Mouse (Mus musculus) limb, embryonic 14.5 days (tissue): ENCODE measurements around the gene Lmod2. TPM values are rescaled to one million over a fixed set of nuclear protein-coding genes. Genes with fewer than 3 reads are reported as not detected.

Experiments used
- ATAC-seq: fragments of 200-750 bp; cut with Nextera tagmentation; 2 replicates; pipeline ENCODE4 v1.8.0; 2017; ENCODE audit warnings: low read depth, moderate number of reproducible peaks, moderate TSS enrichment; ENCODE audit not compliant: low FRiP score
- DNase-seq: peaks from one replicate; pipeline ENCODE4 v3.0.0-alpha.2; 2015; ENCODE audit warnings: low spot score
- H3K27ac ChIP-seq: fragments of 300-500 bp; sonication (generic); replicated peaks from 2 replicates; pipeline ENCODE4 v1.5.1; 2014; ENCODE audit warnings: low read depth, mild to moderate bottlenecking, low read length, moderate library complexity, mixed read lengths
- H3K27me3 ChIP-seq: fragments of 300-500 bp; sonication (generic); 2 replicates; pipeline ENCODE4 v1.6.1; 2014; ENCODE audit warnings: low read length, mixed read lengths; ENCODE audit not compliant: control insufficient read depth, insufficient read depth
- H3K36me3 ChIP-seq: fragments of 300-500 bp; sonication (generic); 2 replicates; pipeline ENCODE4 v1.6.1; 2014; ENCODE audit warnings: mild to moderate bottlenecking, low read length, moderate library complexity, mixed read lengths; ENCODE audit not compliant: control insufficient read depth, insufficient read depth
- H3K4me1 ChIP-seq: fragments of 300-500 bp; sonication (generic); 2 replicates; pipeline ENCODE4 v1.6.1; 2014; ENCODE audit warnings: antibody characterized with exemption, low read length, mixed read lengths; ENCODE audit not compliant: control insufficient read depth, insufficient read depth
- H3K4me2 ChIP-seq: fragments of 300-500 bp; sonication (generic); replicated peaks from 2 replicates; pipeline ENCODE4 v1.6.1; 2014; ENCODE audit warnings: low read depth, mild to moderate bottlenecking, low read length, moderate library complexity; ENCODE audit not compliant: severe bottlenecking
- H3K4me3 ChIP-seq: fragments of 300-500 bp; sonication (generic); replicated peaks from 2 replicates; pipeline ENCODE4 v1.5.1; 2014; ENCODE audit warnings: low read length
- H3K9ac ChIP-seq: fragments of 300-500 bp; sonication (generic); 2 replicates; pipeline ENCODE4 v1.6.1; 2014; ENCODE audit warnings: mild to moderate bottlenecking, low read depth, low read length, moderate library complexity; ENCODE audit not compliant: severe bottlenecking
- H3K9me3 ChIP-seq: fragments of 300-500 bp; sonication (generic); 2 replicates; pipeline ENCODE4 v1.6.1; 2016; ENCODE audit warnings: low read length; ENCODE audit not compliant: control insufficient read depth
- POLR2A ChIP-seq: fragments of 200-500 bp; IDR thresholded peaks from 2 replicates; pipeline ENCODE4 v1.8.0; 2012; ENCODE audit warnings: inconsistent platforms, mild to moderate bottlenecking, moderate library complexity, borderline replicate concordance; ENCODE audit not compliant: insufficient read depth, insufficient read length; ENCODE audit errors: extremely low read depth
- WGBS: fragments of 180-500 bp; shearing (Covaris S2); extraction: QIAGEN DNeasy Blood & Tissue Kit; methylation state at CpG from one replicate; pipeline ENCODE4 v1.1.7; 2014; 5-methylcytosine and 5-hydroxymethylcytosine counted together
- polyA plus RNA-seq, 2 experiments: library from polyadenylated mRNA; depleted of rRNA in 1 of 2; stranded (reverse) in 1 of 2; unstranded in 1 of 2; fragments of >200 nt; fragmentation: Nextera tagmentation in 1 of 2; extraction: Ambion mirVana in 1 of 2; gene quantifications; 2 replicates each; pipeline versions ENCODE4 v1.2.1 to v1.2.3; 2012 to 2014

The Lmod2 gene
- polyA plus RNA-seq, 2 experiments: 3.1 to 4.1 TPM

DNA sequence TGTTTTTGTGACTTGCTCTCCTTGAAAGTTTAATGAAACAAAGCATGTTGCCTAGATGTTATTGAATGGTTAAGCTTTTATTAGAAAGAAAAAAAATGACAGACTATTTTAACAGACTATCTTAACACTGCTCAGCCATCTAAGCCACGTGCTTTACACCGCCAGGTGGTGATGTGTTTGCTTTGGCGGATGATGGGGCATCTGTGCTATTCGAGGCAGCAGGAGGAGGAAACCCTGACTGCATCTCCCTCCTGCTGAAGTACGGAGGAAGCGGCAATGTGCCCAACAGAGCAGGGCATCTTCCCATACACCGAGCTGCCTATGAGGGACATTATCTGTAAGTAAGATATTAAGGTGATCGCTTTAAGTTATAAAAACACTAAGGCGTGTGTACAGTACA, 33.5 kb upstream of the Lmod2 start:
- TF ChIP-seq POLR2A: no peak
- Histone ChIP-seq H3K27ac (no peak overlapping the region), H3K36me3 (no peaks in the 10 kb centered on the region), H3K27me3 (no peaks in the 10 kb centered on the region), H3K4me3 (no peak overlapping the region), H3K9ac (no peak overlapping the region), H3K9me3 (no peaks in the 10 kb centered on the region), H3K4me1 (no peaks in the 10 kb centered on the region), H3K4me2 (no peak overlapping the region)
- no peak for ATAC-seq
- DNase-seq: no peak
- WGBS: 73% methylated on average over 9 of the region's 9 CpGs

DNA sequence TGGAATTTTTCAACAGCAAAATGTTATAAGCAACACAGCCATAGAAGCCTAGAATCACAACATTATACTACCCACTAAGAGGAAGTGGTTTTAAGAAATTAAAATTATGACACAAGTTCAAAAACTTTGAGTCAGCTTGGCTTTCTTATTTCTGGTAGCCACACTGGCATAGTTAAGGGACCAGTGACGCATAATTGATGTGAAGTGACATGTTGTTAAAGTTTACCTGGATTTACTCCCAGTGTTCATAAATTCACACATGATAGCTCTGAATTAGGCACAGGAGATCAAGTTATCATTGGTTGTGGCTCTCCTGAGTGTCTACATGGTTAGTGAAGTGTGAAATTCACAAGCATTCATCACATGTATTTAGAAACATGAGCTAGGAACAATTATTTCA, 32.7 kb upstream of the Lmod2 start:
- WGBS: 77% methylated on average over 1 of the region's 1 CpGs
- Histone ChIP-seq H3K9ac (no peak overlapping the region), H3K36me3 (no peaks in the 10 kb centered on the region), H3K27ac (no peak overlapping the region), H3K4me1 (no peaks in the 10 kb centered on the region), H3K9me3 (no peaks in the 10 kb centered on the region), H3K4me3 (no peak overlapping the region), H3K4me2 (no peak overlapping the region), H3K27me3 (no peaks in the 10 kb centered on the region)
- ATAC-seq: no peak
- no peak for DNase-seq
- no peak for TF ChIP-seq POLR2A

DNA sequence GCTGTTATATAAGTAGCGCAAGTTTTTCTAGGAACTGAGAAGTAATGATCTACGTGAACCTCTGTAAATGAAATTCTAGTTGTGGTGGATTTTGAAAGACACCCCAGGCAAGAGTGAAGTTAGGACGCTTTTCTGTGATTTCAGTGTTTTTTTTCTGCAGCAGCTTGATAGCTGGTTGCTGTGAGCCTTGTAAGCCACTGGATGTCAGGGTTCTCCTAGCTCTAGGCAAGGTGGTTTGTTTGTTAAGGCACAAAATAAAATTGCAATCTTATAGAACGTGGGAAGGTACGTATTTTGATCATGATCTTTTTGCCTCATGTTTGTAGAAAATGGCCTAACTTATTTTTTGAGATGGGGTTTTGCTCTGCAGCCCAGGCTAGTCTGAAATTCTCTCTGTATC, 28.6 kb upstream of the Lmod2 start:
- no peak for TF ChIP-seq POLR2A
- no peak overlapping the region for H3K9ac ChIP-seq
- H3K4me3 ChIP-seq: no peak overlapping the region
- no peaks in the 10 kb centered on the region for H3K9me3 ChIP-seq
- H3K27me3 ChIP-seq: no peaks in the 10 kb centered on the region
- H3K4me2 ChIP-seq: no peak overlapping the region
- no peaks in the 10 kb centered on the region for H3K36me3 ChIP-seq
- DNase-seq (no peak), ATAC-seq (no peak)
- H3K4me1 ChIP-seq: no peaks in the 10 kb centered on the region
- no peak overlapping the region for H3K27ac ChIP-seq
- 84% methylated on average over 5 of the region's 5 CpGs for WGBS

- no peak overlapping the region for H3K4me3 ChIP-seq
- 61% methylated on average over 1 of the region's 1 CpGs for WGBS
- H3K36me3 ChIP-seq: no peaks in the 10 kb centered on the region
- DNase-seq (no peak), ATAC-seq (no peak)
- no peak for TF ChIP-seq POLR2A
- no peaks in the 10 kb centered on the region for H3K27me3 ChIP-seq
- H3K4me2 ChIP-seq: no peak overlapping the region
- no peaks in the 10 kb centered on the region for H3K9me3 ChIP-seq
- H3K27ac ChIP-seq: no peak overlapping the region
- no peaks in the 10 kb centered on the region for H3K4me1 ChIP-seq
- no peak overlapping the region for H3K9ac ChIP-seq
These were observed 27.9 kb upstream of the Lmod2 start for GRCm38 (mm10) chr6:24569711-24570110.

DNA sequence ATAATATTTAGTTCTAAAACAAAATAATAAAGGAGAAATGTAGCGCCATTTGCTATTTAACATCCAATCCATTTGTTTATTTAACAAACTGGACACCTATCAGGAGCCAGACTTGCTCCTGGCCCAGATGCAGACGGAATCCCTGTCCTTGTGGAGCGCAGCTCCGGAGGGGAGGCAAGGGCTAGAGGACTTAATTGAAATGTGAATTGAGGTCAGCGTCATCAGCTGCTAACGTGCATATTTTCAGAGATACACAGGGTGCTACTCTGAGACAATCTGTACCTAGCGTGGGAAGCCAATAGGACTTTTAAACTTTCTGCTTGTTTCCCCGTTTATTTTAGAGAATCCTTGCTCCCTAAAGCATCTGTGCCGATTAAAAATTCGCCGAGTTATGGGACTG, 27.3 kb upstream of the Lmod2 start:
- no peak for ATAC-seq
- no peaks in the 10 kb centered on the region for H3K36me3 ChIP-seq
- 69% methylated on average over 11 of the region's 11 CpGs for WGBS

GRCm38 (mm10) chr6:24571126-24571525, 26.4 kb upstream of the Lmod2 start:
- no peak for TF ChIP-seq POLR2A
- Histone ChIP-seq H3K36me3 (no peaks in the 10 kb centered on the region), H3K4me3 (no peak overlapping the region), H3K4me1 (no peaks in the 10 kb centered on the region), H3K27me3 (no peaks in the 10 kb centered on the region), H3K27ac (no peak overlapping the region), H3K9me3 (no peaks in the 10 kb centered on the region), H3K9ac (no peak overlapping the region), H3K4me2 (no peak overlapping the region)
- 77% methylated on average over 6 of the region's 6 CpGs for WGBS
- no peak for ATAC-seq
- no peak for DNase-seq

More for the DNA sequence above, 27.3 kb upstream of the Lmod2 start:
- DNase-seq: no peak
- Histone ChIP-seq H3K9me3 (no peaks in the 10 kb centered on the region), H3K27ac (no peak overlapping the region), H3K4me2 (no peak overlapping the region), H3K4me1 (no peaks in the 10 kb centered on the region), H3K27me3 (no peaks in the 10 kb centered on the region), H3K4me3 (no peak overlapping the region), H3K9ac (no peak overlapping the region)
- TF ChIP-seq POLR2A: no peak
